Mouse (Mus musculus): ENCODE measurements at regions not wholly inside any gene's neighbourhood (a gene's known extent, or its start where the extent isn't known, plus 50 kb on each side); places are given as distances from the start of the nearest gene placed in this dataset.

- TF ChIP-seq POLR2A (IDR thresholded peaks at IDR 0.05; ENCODE audit: low read depth, low read length), result no peak
- TF ChIP-seq HCFC1 (IDR thresholded peaks at IDR 0.05; ENCODE audit: low read depth, low read length), result no peak
- TF ChIP-seq MYC (IDR thresholded peaks at IDR 0.05; ENCODE audit: low read depth, low read length), result no peak
These were observed 190.9 kb upstream of the Gm9747 start for GRCm38 (mm10) chr1:82042051-82042432.

Measured in CH12.LX (cell line).